Mouse (Mus musculus) heart, embryonic 10.5 days (tissue): ENCODE data around the gene Ormdl3. TPM values are rescaled to one million over a fixed set of nuclear protein-coding genes. Genes with fewer than 3 reads are reported as not detected.
A peak's percentile ranks its signal among the peaks of the same experiment; 100 is the strongest.
"Not testable (repeated sequence)": the region's sequence is repeated elsewhere in the genome, so short reads cannot be mapped to it uniquely, and the experiment has no call there.

Source experiments
- DNase-seq: peaks from one replicate; pipeline ENCODE4 v3.0.0-alpha.2; 2017; ENCODE audit warnings: low spot score
- H3K27ac ChIP-seq: fragments of 300-500 bp; sonication (generic); 2 replicates; pipeline ENCODE4 v1.5.1; 2016; ENCODE audit warnings: mild to moderate bottlenecking
- H3K27me3 ChIP-seq: fragments of 300-500 bp; sonication (generic); 2 replicates; pipeline ENCODE4 v1.6.1; 2016; ENCODE audit warnings: mild to moderate bottlenecking; ENCODE audit not compliant: poor library complexity, insufficient read depth, severe bottlenecking
- H3K36me3 ChIP-seq: fragments of 300-500 bp; sonication (generic); 2 replicates; pipeline ENCODE4 v1.6.1; 2016; ENCODE audit warnings: mild to moderate bottlenecking, moderate library complexity
- H3K4me1 ChIP-seq: fragments of 300-500 bp; sonication (generic); 2 replicates; pipeline ENCODE4 v1.6.1; 2016; ENCODE audit warnings: mild to moderate bottlenecking
- H3K4me3 ChIP-seq: fragments of 300-500 bp; sonication (generic); 2 replicates; pipeline ENCODE4 v1.5.1; 2016; ENCODE audit warnings: mild to moderate bottlenecking, moderate library complexity
- H3K9me3 ChIP-seq: fragments of 300-500 bp; sonication (generic); 2 replicates; pipeline ENCODE4 v1.6.1; 2016; ENCODE audit warnings: mild to moderate bottlenecking, moderate library complexity
- WGBS: fragments of 180-500 bp; shearing (Covaris S2); methylation state at CpG from one replicate; pipeline ENCODE4 v1.1.7; 2016; 5-methylcytosine and 5-hydroxymethylcytosine counted together
- polyA plus RNA-seq: library from polyadenylated mRNA; unstranded; fragments of >200 nt; fragmentation: Nextera tagmentation; extraction: Ambion mirVana; gene quantifications from 2 replicates; pipeline ENCODE4 v1.2.1, GENCODE M21; 2016

The Ormdl3 gene
- polyA plus RNA-seq = 56.1 and 61.0 TPM in 2 replicates

GRCm38 (mm10) chr11:98586892-98587563, at the start of gene Ormdl3:
Gene Ormdl3 (minus strand): TSS chr11:98587368.
- no peaks in the 10 kb centered on the region for H3K27me3 ChIP-seq
- peaks cover 77% of the 10 kb centered on the region for H3K4me1 ChIP-seq
- peaks cover 21% of the 10 kb centered on the region for H3K36me3 ChIP-seq
- H3K9me3 ChIP-seq = no peaks in the 10 kb centered on the region
- peak; percentile 100 for DNase-seq
- H3K27ac ChIP-seq = peak within 1 kb of the TSS; percentile 95
- under 1% methylated on average over 49 of the region's 49 CpGs for WGBS
- peak within 1 kb of the TSS; percentile 97 for H3K4me3 ChIP-seq

GRCm38 (mm10) chr11:98635312-98635970, 48.3 kb upstream of the Ormdl3 start:
- DNase-seq = peak; percentile 75
- not testable (repeated sequence) for H3K36me3 ChIP-seq, H3K9me3 ChIP-seq, H3K4me1 ChIP-seq, H3K27me3 ChIP-seq, H3K27ac ChIP-seq, H3K4me3 ChIP-seq
- 32% methylated on average over 10 of the region's 10 CpGs for WGBS

GRCm38 (mm10) chr11:98630646-98631045, 43.5 kb upstream of the Ormdl3 start:
- no peak overlapping the region for H3K4me3 ChIP-seq
- H3K27ac ChIP-seq = no peak overlapping the region
- H3K4me1 ChIP-seq = no peaks in the 10 kb centered on the region
- 81% methylated on average over 5 of the region's 5 CpGs for WGBS
- H3K27me3 ChIP-seq = 0 out of 2 replicates have a peak, but pooled peaks cover 8% of the 10 kb centered on the region
- H3K36me3 ChIP-seq = no peaks in the 10 kb centered on the region
- no peaks in the 10 kb centered on the region for H3K9me3 ChIP-seq
- DNase-seq = peak; percentile 66

GRCm38 (mm10) chr11:98628706-98629105, 41.5 kb upstream of the Ormdl3 start:
- H3K4me1 ChIP-seq = no peaks in the 10 kb centered on the region
- peaks cover under 1% of the 10 kb centered on the region; the same call in 1 of the 2 replicates for H3K9me3 ChIP-seq
- peak; percentile 25 for DNase-seq
- H3K27me3 ChIP-seq = 0 out of 2 replicates have a peak, but pooled peaks cover 8% of the 10 kb centered on the region
- no peaks in the 10 kb centered on the region for H3K36me3 ChIP-seq
- 96% methylated on average over 3 of the region's 3 CpGs for WGBS
- H3K27ac ChIP-seq = no peak overlapping the region
- no peak overlapping the region for H3K4me3 ChIP-seq

- H3K4me1 ChIP-seq = no peaks in the 10 kb centered on the region
- H3K27me3 ChIP-seq = 0 out of 2 replicates have a peak, but pooled peaks cover 5% of the 10 kb centered on the region
- DNase-seq = peak; percentile 57
- H3K4me3 ChIP-seq = no peak within 1 kb of the TSS
- no peaks in the 10 kb centered on the region for H3K36me3 ChIP-seq
- no peak within 1 kb of the TSS for H3K27ac ChIP-seq
- H3K9me3 ChIP-seq = peaks cover 7% of the 10 kb centered on the region
- WGBS = 82% methylated on average over 10 of the region's 10 CpGs
These were observed 38.6 kb upstream of the Ormdl3 start, which contains the start of the genes Gm12355 and Gsdma3 for GRCm38 (mm10) chr11:98625611-98626410. Gene Gm12355 (minus strand): TSS chr11:98625661. Gene Gsdma3 (plus strand): TSS chr11:98626360.

- not testable (repeated sequence) for H3K9me3 ChIP-seq, H3K27me3 ChIP-seq, H3K36me3 ChIP-seq, H3K4me1 ChIP-seq, H3K27ac ChIP-seq, H3K4me3 ChIP-seq, DNase-seq
- 81% methylated on average over 2 of the region's 2 CpGs for WGBS
These were observed 37.2 kb upstream of the Ormdl3 start for GRCm38 (mm10) chr11:98624381-98624780.

- not testable (repeated sequence) for H3K9me3 ChIP-seq
These were observed 36.8 kb upstream of the Ormdl3 start for GRCm38 (mm10) chr11:98623981-98624380.

GRCm38 (mm10) chr11:98620791-98621190, 33.6 kb upstream of the Ormdl3 start:
- no peak overlapping the region for H3K27ac ChIP-seq
- H3K27me3 ChIP-seq = no peaks in the 10 kb centered on the region
- H3K4me3 ChIP-seq = no peak overlapping the region
- no peaks in the 10 kb centered on the region for H3K36me3 ChIP-seq
- H3K9me3 ChIP-seq = peaks cover 7% of the 10 kb centered on the region
- peak; percentile 67 for DNase-seq
- H3K4me1 ChIP-seq = no peaks in the 10 kb centered on the region
- 89% methylated on average over 13 of the region's 13 CpGs for WGBS

More at GRCm38 (mm10) chr11:98623981-98624380, 36.8 kb upstream of the Ormdl3 start:
- DNase-seq = peak; percentile 10
- 78% methylated on average over 6 of the region's 6 CpGs for WGBS
- not testable (repeated sequence) for H3K36me3 ChIP-seq, H3K27ac ChIP-seq, H3K4me3 ChIP-seq, H3K27me3 ChIP-seq, H3K4me1 ChIP-seq

- H3K4me3 ChIP-seq = no peak overlapping the region
- DNase-seq = peak; percentile 73
- 0 out of 2 replicates have a peak, but pooled peaks cover 6% of the 10 kb centered on the region for H3K27me3 ChIP-seq
- WGBS = 10% methylated on average over 3 of the region's 3 CpGs
- no peaks in the 10 kb centered on the region for H3K36me3 ChIP-seq
- H3K9me3 ChIP-seq = no peaks in the 10 kb centered on the region
- peaks cover 8% of the 10 kb centered on the region for H3K4me1 ChIP-seq
- no peak overlapping the region for H3K27ac ChIP-seq
These were observed 19.6 kb upstream of the Ormdl3 start for GRCm38 (mm10) chr11:98606763-98607162.

- not testable (repeated sequence) for H3K27ac ChIP-seq, H3K4me3 ChIP-seq, DNase-seq, H3K9me3 ChIP-seq, H3K36me3 ChIP-seq
- H3K27me3 ChIP-seq = peaks cover 15% of the 10 kb centered on the region; the same call in 1 of the 2 replicates
- peaks cover 22% of the 10 kb centered on the region for H3K4me1 ChIP-seq
- WGBS = 64% methylated on average over 6 of the region's 6 CpGs
These were observed 17.7 kb upstream of the Ormdl3 start for GRCm38 (mm10) chr11:98604911-98605310.

- Histone ChIP-seq H3K4me1 (peaks cover 30% of the 10 kb centered on the region), H3K36me3 (no peaks in the 10 kb centered on the region), H3K27me3 (peaks cover 25% of the 10 kb centered on the region), H3K4me3 (no peak overlapping the region), H3K27ac (no peak overlapping the region), H3K9me3 (no peaks in the 10 kb centered on the region)
- DNase-seq = no peak
- 77% methylated on average over 2 of the region's 2 CpGs for WGBS
These were observed 16.8 kb upstream of the Ormdl3 start for GRCm38 (mm10) chr11:98603953-98604352.

GRCm38 (mm10) chr11:98602090-98602690, 15.0 kb upstream of the Ormdl3 start:
- Histone ChIP-seq H3K9me3 (no peaks in the 10 kb centered on the region), H3K27me3 (peaks cover 38% of the 10 kb centered on the region), H3K36me3 (no peaks in the 10 kb centered on the region), H3K4me3 (peak overlapping the region; percentile 60), H3K27ac (peak overlapping the region; percentile 76), H3K4me1 (peaks cover 36% of the 10 kb centered on the region)
- WGBS = under 1% methylated on average over 20 of the region's 20 CpGs
- DNase-seq = peak; percentile 92
